Mouse (Mus musculus) lung, postnatal 0 days (tissue): Measurements from ENCODE around the gene 1700042G07Rik.

ENCODE experiments used
- CTCF ChIP-seq: IDR thresholded peaks from 2 replicates; pipeline ENCODE4 v1.5.1; 2016; ENCODE audit warnings: antibody characterized with exemption, mild to moderate bottlenecking
- EP300 ChIP-seq: IDR thresholded peaks from 2 replicates; pipeline ENCODE4 v1.6.1; 2016; ENCODE audit warnings: antibody characterized with exemption, mild to moderate bottlenecking, control low read depth

DNA sequence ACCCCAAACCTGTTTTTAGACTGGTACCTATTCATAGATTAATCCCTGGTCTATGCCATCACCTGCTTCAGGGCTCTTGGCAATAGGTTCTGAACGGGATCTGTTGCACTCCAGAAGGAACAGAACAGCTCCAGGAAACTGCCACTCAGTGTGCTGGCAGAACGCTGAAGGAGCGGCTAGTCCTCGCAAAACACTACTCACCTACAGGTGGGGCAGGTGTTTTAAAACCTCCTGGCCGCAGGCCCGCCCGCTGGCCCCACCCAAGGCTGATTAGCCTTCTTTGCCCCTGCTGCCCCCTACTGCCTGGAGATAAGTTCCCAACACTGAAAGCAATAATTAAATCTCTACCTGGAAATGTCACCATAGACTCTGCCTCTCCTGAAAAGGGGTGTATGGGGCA lies 5.8 kb upstream of the 1700042G07Rik start, which contains the start of gene Tspan1:
- TF ChIP-seq CTCF (peak; percentile 70), EP300 (no peak)
